Mouse (Mus musculus) ES-Bruce4 (cell line): ENCODE measurements around the gene Lcmt2. TPM values are rescaled to one million over a fixed set of nuclear protein-coding genes. Genes with fewer than 3 reads are reported as not detected.

Experiments
- H3K27ac ChIP-seq: 2 replicates; pipeline ENCODE4 v1.5.1; 2012; ENCODE audit warnings: low read length, inconsistent platforms; ENCODE audit not compliant: insufficient read depth
- H3K27me3 ChIP-seq: 2 replicates; pipeline ENCODE4 v1.6.1; 2012; ENCODE audit warnings: mild to moderate bottlenecking, low read length, inconsistent platforms; ENCODE audit not compliant: control insufficient read depth, poor library complexity, insufficient read depth, severe bottlenecking
- H3K36me3 ChIP-seq: 2 replicates; pipeline ENCODE4 v1.6.1; 2012; ENCODE audit warnings: inconsistent platforms, mild to moderate bottlenecking, low read length, moderate library complexity; ENCODE audit not compliant: control insufficient read depth, poor library complexity, insufficient read depth, severe bottlenecking
- H3K4me1 ChIP-seq: one replicate; pipeline ENCODE4 v1.8.1; 2011; ENCODE audit warnings: low read length; ENCODE audit not compliant: control insufficient read depth, insufficient read depth
- H3K4me3 ChIP-seq: 2 replicates; pipeline ENCODE4 v1.5.1; 2011; ENCODE audit warnings: low read depth, mild to moderate bottlenecking, low read length
- H3K9ac ChIP-seq: 2 replicates; pipeline ENCODE4 v1.6.1; 2012; ENCODE audit warnings: low read depth, mild to moderate bottlenecking, inconsistent platforms; ENCODE audit not compliant: poor library complexity, severe bottlenecking
- H3K9me3 ChIP-seq: replicated peaks from 2 replicates; pipeline ENCODE4 v1.6.1; 2012; ENCODE audit warnings: mild to moderate bottlenecking, low read length, inconsistent platforms; ENCODE audit not compliant: control insufficient read depth, poor library complexity, insufficient read depth, severe bottlenecking
- CTCF ChIP-seq: IDR thresholded peaks from one replicate; pipeline ENCODE4 v1.8.1; 2011; ENCODE audit warnings: low read depth, low read length
- EP300 ChIP-seq: IDR thresholded peaks from 2 replicates; pipeline ENCODE4 v1.6.1; 2011; ENCODE audit warnings: low read depth, low read length; ENCODE audit not compliant: insufficient read depth
- POLR2A ChIP-seq: IDR thresholded peaks from one replicate; pipeline ENCODE4 v1.8.1; 2011; ENCODE audit warnings: low read length; ENCODE audit not compliant: insufficient read depth
- polyA plus RNA-seq: library from polyadenylated mRNA; stranded (reverse); fragments of >200 nt; gene quantifications from 2 replicates; pipeline ENCODE4 v1.2.4, GENCODE M21; 2011; ENCODE audit warnings: low read depth; ENCODE audit not compliant: missing spikeins, insufficient read depth, insufficient read length

Lcmt2 gene
- polyA plus RNA-seq, result 3.1 and 3.3 TPM in 2 replicates

DNA sequence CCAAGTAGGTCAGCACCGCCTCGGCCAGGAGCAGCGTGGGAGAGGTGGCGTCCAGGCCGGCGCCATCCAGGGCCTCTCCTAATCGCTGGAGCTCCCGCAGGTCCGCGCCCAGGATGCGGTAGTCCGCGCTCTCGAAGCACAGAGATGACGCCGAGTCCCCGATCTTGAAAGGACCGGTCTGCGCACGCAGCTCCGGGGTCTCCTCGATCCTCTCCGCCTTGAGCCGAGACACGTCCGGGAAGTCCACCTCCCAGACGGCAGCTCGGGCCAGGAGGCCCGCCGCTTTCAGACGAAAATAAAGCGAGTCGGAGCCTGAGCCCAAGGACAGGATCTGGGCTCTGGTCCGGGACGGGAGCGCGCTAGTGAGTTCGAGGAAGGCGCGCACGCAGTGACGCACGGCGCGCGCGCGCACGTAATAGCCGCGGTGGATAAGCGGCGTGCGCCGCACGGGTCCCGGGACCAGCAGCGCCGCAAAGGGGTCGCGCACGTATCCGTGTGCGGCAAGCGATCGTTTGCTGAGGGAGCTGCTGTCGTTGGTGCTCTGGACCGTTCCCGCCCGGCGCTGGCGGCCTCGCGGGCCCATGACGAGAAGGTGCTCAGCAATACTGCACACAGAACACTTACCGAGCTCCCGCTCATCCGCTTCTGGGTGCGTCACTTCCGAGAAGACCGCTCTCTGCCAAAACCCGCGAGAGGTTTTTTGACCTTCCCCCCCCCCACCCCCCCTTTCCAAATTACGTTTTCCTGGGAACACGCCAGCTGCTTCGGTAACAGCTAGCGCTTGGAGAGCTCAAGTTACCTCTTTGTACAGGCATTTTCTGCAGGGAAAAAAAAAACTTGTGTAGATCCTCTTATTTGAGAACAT is at the start of gene Lcmt2, which contains the start of gene Adal:
Gene Lcmt2 (minus strand): TSS at position 636 of the 865 bp plus-strand sequence.
Gene Adal (plus strand): TSS at position 411 of the 865 bp plus-strand sequence.
- peak within 1 kb of the TSS; percentile 76 for H3K27ac ChIP-seq
- peaks cover 1% of the 10 kb centered on the region for H3K4me1 ChIP-seq
- TF ChIP-seq POLR2A (peak; percentile 9), CTCF (no peak), EP300 (no peak)
- H3K36me3 ChIP-seq, result peaks cover 11% of the 10 kb centered on the region
- no peaks in the 10 kb centered on the region for H3K9me3 ChIP-seq
- H3K4me3 ChIP-seq, result peak within 1 kb of the TSS; percentile 81
- peak within 1 kb of the TSS; percentile 79 for H3K9ac ChIP-seq
- H3K27me3 ChIP-seq, result no peaks in the 10 kb centered on the region

DNA sequence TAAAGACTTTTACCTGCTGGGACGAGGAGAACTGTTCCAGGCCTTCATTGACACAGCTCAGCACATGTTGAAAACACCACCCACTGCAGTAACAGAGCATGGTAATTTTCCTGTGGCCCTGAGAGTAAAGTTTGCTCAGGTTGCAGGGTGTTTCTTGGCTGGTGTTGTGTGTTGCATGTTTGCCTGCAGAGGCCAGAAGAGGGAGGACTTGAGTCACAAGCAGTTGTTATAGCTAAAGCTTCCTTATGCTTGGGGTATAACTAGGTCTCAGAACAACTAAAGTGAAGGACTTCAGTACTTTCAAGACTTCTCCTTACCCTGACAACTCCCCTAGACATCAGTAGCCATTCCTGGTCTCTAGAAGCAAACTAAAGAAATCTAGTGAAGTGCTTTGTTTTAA is 48.1 kb upstream of the Lcmt2 start:
- Histone ChIP-seq H3K9ac (no peak overlapping the region), H3K27me3 (no peaks in the 10 kb centered on the region), H3K4me1 (no peaks in the 10 kb centered on the region), H3K27ac (no peak overlapping the region), H3K4me3 (no peak overlapping the region), H3K9me3 (no peaks in the 10 kb centered on the region), H3K36me3 (peaks cover 52% of the 10 kb centered on the region)
- TF ChIP-seq EP300, result no peak
- TF ChIP-seq CTCF, result no peak
- TF ChIP-seq POLR2A, result no peak

DNA sequence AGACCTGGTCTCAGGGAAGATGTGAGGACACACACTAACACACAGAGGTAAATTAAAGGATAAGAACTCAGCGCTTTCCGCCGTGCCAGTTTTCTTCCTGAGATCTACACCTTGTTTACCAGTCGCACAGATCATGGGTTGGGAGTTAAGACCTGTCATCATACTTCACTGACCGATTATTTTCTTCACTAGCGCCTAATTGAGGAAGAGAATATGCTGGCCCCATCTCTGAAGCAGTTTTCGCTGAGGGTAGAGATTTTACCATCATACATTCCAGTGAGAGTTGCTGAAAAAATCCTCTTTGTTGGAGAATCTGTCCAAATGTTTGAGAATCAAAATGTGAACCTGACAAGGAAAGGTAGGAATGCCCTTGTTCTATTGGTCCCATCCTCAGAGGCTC is 43.7 kb upstream of the Lcmt2 start:
- Histone ChIP-seq H3K4me3 (no peak overlapping the region), H3K36me3 (peaks cover 28% of the 10 kb centered on the region), H3K4me1 (no peaks in the 10 kb centered on the region), H3K9me3 (no peaks in the 10 kb centered on the region), H3K27me3 (no peaks in the 10 kb centered on the region), H3K27ac (no peak overlapping the region), H3K9ac (no peak overlapping the region)
- no peak for TF ChIP-seq EP300
- TF ChIP-seq POLR2A, result no peak
- no peak for TF ChIP-seq CTCF

DNA sequence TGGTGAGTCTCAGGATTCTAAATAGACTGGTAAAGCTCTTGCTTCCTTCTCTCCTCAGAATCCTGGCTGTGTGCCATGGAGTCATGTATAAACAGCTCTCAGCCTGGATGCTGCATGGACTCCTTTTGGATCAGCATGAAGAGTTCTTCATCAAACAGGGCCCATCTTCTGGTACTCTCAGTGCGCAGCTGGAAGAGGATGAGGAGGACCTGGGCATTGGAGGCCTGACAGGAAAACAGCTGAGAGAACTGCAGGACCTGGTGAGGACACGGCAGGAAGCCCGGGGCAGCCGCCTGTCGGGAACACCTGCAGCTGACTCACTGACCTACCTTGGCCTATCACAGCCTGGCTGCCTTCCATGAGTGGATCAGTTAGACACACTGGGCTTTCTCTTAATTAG is 43.0 kb upstream of the Lcmt2 start:
- no peak overlapping the region for H3K4me3 ChIP-seq
- no peak overlapping the region for H3K27ac ChIP-seq
- no peaks in the 10 kb centered on the region for H3K27me3 ChIP-seq
- H3K4me1 ChIP-seq, result no peaks in the 10 kb centered on the region
- peaks cover 29% of the 10 kb centered on the region for H3K36me3 ChIP-seq
- no peaks in the 10 kb centered on the region for H3K9me3 ChIP-seq
- no peak overlapping the region for H3K9ac ChIP-seq
- TF ChIP-seq CTCF (no peak), POLR2A (no peak), EP300 (no peak)

DNA sequence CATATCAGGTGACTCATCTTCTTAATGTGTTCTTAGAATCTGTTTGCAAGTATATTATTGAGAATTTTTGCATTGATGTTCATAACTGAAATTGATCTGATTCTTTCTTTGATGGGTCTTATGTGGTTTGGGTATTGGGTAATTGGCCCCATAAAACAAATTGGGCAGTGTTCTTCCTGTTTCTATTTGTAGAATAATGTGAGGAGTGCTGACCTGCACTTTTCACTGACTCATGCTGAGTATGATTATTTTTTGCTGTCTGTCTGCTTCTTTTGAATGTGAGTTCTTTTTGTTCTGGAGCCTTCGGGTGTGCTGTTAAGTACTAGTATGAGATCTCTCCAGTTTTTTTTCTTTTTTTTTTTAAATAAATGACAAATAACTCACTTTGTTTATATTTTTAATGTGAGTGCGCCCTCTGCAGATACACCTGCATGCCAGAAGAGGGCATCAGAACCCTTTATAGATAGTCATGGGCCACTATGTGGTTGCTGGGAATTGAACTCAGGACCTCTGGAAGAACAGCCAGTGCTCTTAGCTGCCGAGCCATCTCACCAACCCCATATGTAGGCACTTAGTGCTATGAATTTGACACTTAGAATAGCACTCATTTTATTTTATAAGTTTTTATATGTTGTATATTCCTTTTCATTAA is 38.5 kb upstream of the Lcmt2 start:
- no peaks in the 10 kb centered on the region for H3K9me3 ChIP-seq
- no peak overlapping the region for H3K9ac ChIP-seq
- H3K27ac ChIP-seq, result no peak overlapping the region
- TF ChIP-seq POLR2A (no peak), CTCF (no peak), EP300 (no peak)
- H3K27me3 ChIP-seq, result no peaks in the 10 kb centered on the region
- no peaks in the 10 kb centered on the region for H3K4me1 ChIP-seq
- H3K36me3 ChIP-seq, result peaks cover 16% of the 10 kb centered on the region
- no peak overlapping the region for H3K4me3 ChIP-seq
